Mouse (Mus musculus) midbrain, embryonic 16.5 days (tissue): Measurements from ENCODE around the gene Cacnb2. TPM values are rescaled to one million over a fixed set of nuclear protein-coding genes. Genes with fewer than 3 reads are reported as not detected.
A peak's percentile ranks its signal among the peaks of the same experiment; 100 is the strongest.

Experiments used
- ATAC-seq: fragments of 200-750 bp; cut with Nextera tagmentation; 2 replicates; pipeline ENCODE4 v1.8.0; 2017; ENCODE audit warnings: moderate TSS enrichment
- H3K27ac ChIP-seq: fragments of 300-500 bp; sonication (generic); 2 replicates; pipeline ENCODE4 v1.5.1; 2014; ENCODE audit warnings: mild to moderate bottlenecking, low read length, mixed read lengths
- H3K27me3 ChIP-seq: fragments of 300-500 bp; sonication (generic); 2 replicates; pipeline ENCODE4 v1.6.1; 2014; ENCODE audit warnings: low read depth, low read length, mixed read lengths; ENCODE audit not compliant: control insufficient read depth, insufficient read depth
- H3K36me3 ChIP-seq: fragments of 300-500 bp; sonication (generic); 2 replicates; pipeline ENCODE4 v1.6.1; 2014; ENCODE audit warnings: mild to moderate bottlenecking, low read length, moderate library complexity, mixed read lengths; ENCODE audit not compliant: control insufficient read depth, insufficient read depth
- H3K4me1 ChIP-seq: fragments of 300-500 bp; sonication (generic); 2 replicates; pipeline ENCODE4 v1.6.1; 2014; ENCODE audit warnings: mild to moderate bottlenecking, low read length, mixed read lengths; ENCODE audit not compliant: control insufficient read depth, insufficient read depth
- H3K4me2 ChIP-seq: fragments of 300-500 bp; sonication (generic); 2 replicates; pipeline ENCODE4 v1.6.1; 2014; ENCODE audit warnings: mild to moderate bottlenecking, low read length, mixed read lengths
- H3K4me3 ChIP-seq: fragments of 300-500 bp; sonication (generic); 2 replicates; pipeline ENCODE4 v1.5.1; 2014; ENCODE audit warnings: low read depth, mild to moderate bottlenecking, low read length, moderate library complexity, mixed read lengths
- H3K9ac ChIP-seq: fragments of 300-500 bp; sonication (generic); 2 replicates; pipeline ENCODE4 v1.6.1; 2014; ENCODE audit warnings: low read depth, low read length, mixed read lengths
- H3K9me3 ChIP-seq: fragments of 300-500 bp; sonication (generic); replicated peaks from 2 replicates; pipeline ENCODE4 v1.6.1; 2014; ENCODE audit warnings: mild to moderate bottlenecking, low read length, mixed read lengths; ENCODE audit not compliant: control insufficient read depth, poor library complexity, severe bottlenecking
- WGBS: fragments of 180-500 bp; shearing (Covaris S2); extraction: QIAGEN DNeasy Blood & Tissue Kit; methylation state at CpG from one replicate; pipeline ENCODE4 v1.1.7; 2014; 5-methylcytosine and 5-hydroxymethylcytosine counted together
- polyA plus RNA-seq: library from polyadenylated mRNA; unstranded; fragments of >200 nt; fragmentation: Nextera tagmentation; extraction: Ambion mirVana; gene quantifications from 2 replicates; pipeline ENCODE4 v1.2.1, GENCODE M21; 2015

The Cacnb2 gene
- polyA plus RNA-seq, 1 experiment from 2014 or later = 8.9 TPM

- no peaks in the 10 kb centered on the region for H3K36me3 ChIP-seq
- no peak for ATAC-seq
- 92% methylated on average over 2 of the region's 2 CpGs for WGBS
- H3K4me2 ChIP-seq = no peak overlapping the region
- H3K27me3 ChIP-seq = no peaks in the 10 kb centered on the region
- H3K4me1 ChIP-seq = no peaks in the 10 kb centered on the region
- no peak overlapping the region for H3K4me3 ChIP-seq
- H3K9me3 ChIP-seq = no peaks in the 10 kb centered on the region
- no peak overlapping the region for H3K27ac ChIP-seq
- no peak overlapping the region for H3K9ac ChIP-seq
Measured at GRCm38 (mm10) chr2:14854054-14854453, 251.2 kb downstream of the Cacnb2 start.

- Histone ChIP-seq H3K9me3 (no peaks in the 10 kb centered on the region), H3K9ac (no peak overlapping the region), H3K27ac (no peak overlapping the region), H3K36me3 (no peaks in the 10 kb centered on the region), H3K4me3 (no peak overlapping the region), H3K27me3 (no peaks in the 10 kb centered on the region), H3K4me1 (no peaks in the 10 kb centered on the region), H3K4me2 (no peak overlapping the region)
- WGBS = 96% methylated on average over 1 of the region's 1 CpGs
- no peak for ATAC-seq
Measured at GRCm38 (mm10) chr2:14858301-14858700, 255.4 kb downstream of the Cacnb2 start.

- Histone ChIP-seq H3K27me3 (no peaks in the 10 kb centered on the region), H3K4me3 (no peak overlapping the region), H3K27ac (no peak overlapping the region), H3K36me3 (no peaks in the 10 kb centered on the region), H3K9ac (no peak overlapping the region), H3K9me3 (no peaks in the 10 kb centered on the region), H3K4me1 (no peaks in the 10 kb centered on the region), H3K4me2 (no peak overlapping the region)
- WGBS = 57% methylated on average over 3 of the region's 3 CpGs
- ATAC-seq = no peak
Measured at GRCm38 (mm10) chr2:14860350-14860749, 257.5 kb downstream of the Cacnb2 start.

DNA sequence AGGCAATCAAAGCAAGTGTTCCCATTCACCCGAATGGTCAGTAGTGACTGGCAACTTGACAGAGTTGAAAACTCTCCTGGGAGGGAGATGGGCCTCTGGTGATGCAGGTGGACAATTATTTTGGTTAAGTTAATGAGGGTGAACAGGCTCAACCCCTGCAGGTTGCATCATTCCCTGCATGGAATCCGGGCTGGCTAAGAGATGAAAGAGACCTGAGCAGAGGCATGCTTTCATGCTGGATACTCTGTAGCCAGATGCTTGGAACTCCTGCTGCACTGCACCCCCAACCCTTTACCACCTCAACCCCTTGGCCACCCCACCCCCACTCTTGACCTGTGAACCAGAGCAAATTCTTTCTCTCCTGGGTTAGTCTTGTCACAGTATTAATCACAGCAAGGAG lies 258.7 kb downstream of the Cacnb2 start:
- H3K27ac ChIP-seq = no peak overlapping the region
- 23% methylated on average over 2 of the region's 2 CpGs for WGBS
- H3K9me3 ChIP-seq = no peaks in the 10 kb centered on the region
- no peak overlapping the region for H3K4me2 ChIP-seq
- no peak for ATAC-seq
- no peaks in the 10 kb centered on the region for H3K4me1 ChIP-seq
- no peaks in the 10 kb centered on the region for H3K27me3 ChIP-seq
- H3K9ac ChIP-seq = no peak overlapping the region
- H3K4me3 ChIP-seq = no peak overlapping the region
- H3K36me3 ChIP-seq = no peaks in the 10 kb centered on the region

DNA sequence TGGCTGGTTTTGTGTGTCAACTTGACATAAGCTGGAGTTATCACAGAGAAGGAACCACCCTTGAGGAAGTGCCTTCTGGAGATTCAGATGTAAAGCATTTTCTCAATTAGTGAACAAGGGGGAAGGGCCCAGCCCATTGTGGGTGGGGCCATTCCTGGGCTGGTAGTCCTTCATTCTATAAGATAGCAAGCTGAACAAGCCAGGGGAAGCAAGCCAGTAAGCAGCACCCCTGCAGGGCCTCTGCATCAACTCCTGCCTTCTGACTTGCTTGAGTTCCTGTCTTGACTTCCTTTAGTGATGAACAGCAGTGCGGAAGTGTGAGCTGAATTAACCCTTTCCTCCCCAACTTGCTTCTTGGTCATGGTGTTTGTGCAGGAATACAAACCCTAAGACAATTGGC lies 260.1 kb downstream of the Cacnb2 start:
- Histone ChIP-seq H3K4me2 (no peak overlapping the region), H3K9ac (no peak overlapping the region), H3K36me3 (no peaks in the 10 kb centered on the region), H3K4me3 (no peak overlapping the region), H3K27me3 (no peaks in the 10 kb centered on the region), H3K9me3 (no peaks in the 10 kb centered on the region), H3K27ac (no peak overlapping the region), H3K4me1 (no peaks in the 10 kb centered on the region)
- ATAC-seq = no peak
- WGBS = 38% methylated on average over 1 of the region's 1 CpGs

DNA sequence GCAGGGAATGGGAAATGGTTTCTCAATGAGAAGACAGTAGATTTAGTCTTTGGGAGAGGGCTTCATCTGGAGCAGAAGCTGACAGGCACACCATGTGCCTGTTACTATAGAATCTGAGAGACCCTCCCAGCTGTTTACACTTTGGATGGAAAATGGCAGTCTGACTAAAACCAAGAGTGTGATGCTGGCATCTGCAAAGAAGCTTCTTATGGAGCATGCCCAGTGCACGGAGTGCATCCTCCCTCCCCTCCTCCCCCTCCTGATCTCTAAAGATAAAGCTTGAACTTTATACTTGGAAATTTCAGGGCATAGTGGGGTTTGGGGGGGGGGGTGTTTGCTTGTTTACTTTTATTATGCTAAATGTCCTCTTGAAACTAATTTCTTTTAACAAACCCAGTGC lies 270.2 kb downstream of the Cacnb2 start:
- no peaks in the 10 kb centered on the region for H3K9me3 ChIP-seq
- peaks cover 7% of the 10 kb centered on the region for H3K4me1 ChIP-seq
- 41% methylated on average over 1 of the region's 1 CpGs for WGBS
- no peaks in the 10 kb centered on the region for H3K36me3 ChIP-seq
- peak overlapping the region; percentile 38 for H3K4me3 ChIP-seq
- no peak overlapping the region; the same call in 1 of the 2 replicates for H3K9ac ChIP-seq
- H3K27me3 ChIP-seq = no peaks in the 10 kb centered on the region
- H3K4me2 ChIP-seq = peak overlapping the region; percentile 61
- H3K27ac ChIP-seq = no peak overlapping the region
- peak; percentile 74; the same call in 1 of the 2 replicates for ATAC-seq

GRCm38 (mm10) chr2:14873701-14874181 lies 270.9 kb downstream of the Cacnb2 start:
- peak; percentile 63 for ATAC-seq
- Histone ChIP-seq H3K4me1 (peaks cover 7% of the 10 kb centered on the region), H3K4me3 (peak overlapping the region; percentile 38), H3K4me2 (peak overlapping the region; percentile 61), H3K27ac (peak overlapping the region; percentile 79), H3K9me3 (no peaks in the 10 kb centered on the region), H3K9ac (peak overlapping the region; percentile 69), H3K27me3 (no peaks in the 10 kb centered on the region), H3K36me3 (no peaks in the 10 kb centered on the region)
- WGBS = 10% methylated on average over 15 of the region's 15 CpGs

GRCm38 (mm10) chr2:14874281-14875037 lies 271.6 kb downstream of the Cacnb2 start:
- WGBS = 31% methylated on average over 13 of the region's 13 CpGs
- peak; percentile 63 for ATAC-seq

DNA sequence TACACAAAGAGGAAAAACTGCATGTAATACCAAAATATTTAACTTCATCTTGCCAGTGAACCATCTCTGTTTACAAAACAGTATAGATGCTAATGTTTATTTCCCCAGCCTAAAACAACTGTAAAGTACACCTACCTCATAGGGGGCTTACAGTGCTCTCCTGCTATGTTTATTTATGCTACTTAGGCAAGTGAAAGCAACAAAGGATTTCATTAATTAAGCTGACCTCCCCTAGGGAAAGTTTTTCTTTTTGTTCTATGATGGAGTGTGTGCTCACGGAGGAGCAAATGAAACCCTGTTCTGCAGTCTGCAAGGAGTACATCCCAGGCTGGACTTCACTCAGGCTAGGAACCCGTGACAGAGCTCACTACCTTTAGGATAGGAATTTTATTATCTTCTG lies 272.2 kb downstream of the Cacnb2 start:
- peak overlapping the region; percentile 61 for H3K4me2 ChIP-seq
- no peak for ATAC-seq
- no peaks in the 10 kb centered on the region for H3K9me3 ChIP-seq
- H3K36me3 ChIP-seq = no peaks in the 10 kb centered on the region
- H3K27ac ChIP-seq = peak overlapping the region; percentile 23; the same call in 1 of the 2 replicates
- peaks cover 7% of the 10 kb centered on the region for H3K4me1 ChIP-seq
- H3K9ac ChIP-seq = 0 out of 2 replicates have a peak overlapping the region, but pooled peaks have one; percentile 4
- WGBS = 12% methylated on average over 2 of the region's 2 CpGs
- peak overlapping the region; percentile 38 for H3K4me3 ChIP-seq
- H3K27me3 ChIP-seq = no peaks in the 10 kb centered on the region

More at GRCm38 (mm10) chr2:14874281-14875037, 271.6 kb downstream of the Cacnb2 start:
- H3K9ac ChIP-seq = peak overlapping the region; percentile 69
- H3K9me3 ChIP-seq = no peaks in the 10 kb centered on the region
- H3K4me1 ChIP-seq = peaks cover 7% of the 10 kb centered on the region
- H3K4me2 ChIP-seq = peak overlapping the region; percentile 61
- no peaks in the 10 kb centered on the region for H3K36me3 ChIP-seq
- peak overlapping the region; percentile 79 for H3K27ac ChIP-seq
- H3K4me3 ChIP-seq = peak overlapping the region; percentile 38
- no peaks in the 10 kb centered on the region for H3K27me3 ChIP-seq
